Mouse (Mus musculus) kidney, postnatal 10 days (tissue): ENCODE measurements around the gene Hist3h2ba.

ENCODE experiments used
- DNase-seq: peaks from one replicate; pipeline ENCODE4 v3.0.0; 2021; ENCODE audit warnings: mixed read lengths

Hist3h2ba gene

DNA sequence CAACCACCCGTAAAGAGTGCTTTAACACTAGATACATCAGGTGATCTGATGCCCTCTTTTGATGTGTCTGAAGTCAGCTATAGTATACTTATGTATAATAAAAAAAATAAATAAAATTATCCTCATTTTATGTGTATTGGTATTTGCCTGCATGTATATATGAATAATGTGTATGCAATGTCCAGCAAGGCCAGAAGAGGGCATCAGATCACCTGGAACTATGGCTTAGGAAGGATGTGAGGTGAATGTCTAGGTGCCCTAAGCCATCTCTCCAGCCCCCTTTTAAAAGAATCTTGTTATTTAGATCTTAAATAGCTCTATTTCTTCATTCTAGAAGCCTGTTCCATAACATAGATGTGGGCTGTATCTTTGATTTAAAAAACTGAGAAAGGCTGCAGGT, 18.6 kb downstream of the Hist3h2ba start:
- peak; percentile 57 for DNase-seq

DNA sequence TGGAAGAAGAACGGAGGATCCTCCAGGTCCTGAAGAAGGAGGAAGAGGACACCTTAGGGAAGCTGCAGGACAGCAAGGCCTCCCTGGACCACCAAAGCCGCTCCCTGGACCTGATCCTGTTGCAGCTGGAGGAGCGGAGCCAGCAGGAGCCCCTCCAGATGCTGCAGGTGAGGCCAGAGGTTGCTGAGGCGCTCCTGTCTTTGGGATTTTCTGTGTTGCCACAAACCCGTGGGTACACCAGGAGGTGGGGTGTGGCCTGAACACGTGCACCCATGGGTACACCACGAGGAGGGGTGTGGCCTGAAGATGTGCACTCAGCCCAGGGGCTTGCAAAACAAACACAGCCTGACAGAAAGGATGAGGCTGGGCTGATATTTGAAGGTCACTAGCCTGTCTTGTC, 19.8 kb downstream of the Hist3h2ba start:
- DNase-seq: no peak

GRCm38 (mm10) chr11:58969027-58969426, 20.3 kb downstream of the Hist3h2ba start:
- no peak for DNase-seq

- peak; percentile 62 for DNase-seq
Measured at GRCm38 (mm10) chr11:58969659-58970058, 20.9 kb downstream of the Hist3h2ba start.

DNA sequence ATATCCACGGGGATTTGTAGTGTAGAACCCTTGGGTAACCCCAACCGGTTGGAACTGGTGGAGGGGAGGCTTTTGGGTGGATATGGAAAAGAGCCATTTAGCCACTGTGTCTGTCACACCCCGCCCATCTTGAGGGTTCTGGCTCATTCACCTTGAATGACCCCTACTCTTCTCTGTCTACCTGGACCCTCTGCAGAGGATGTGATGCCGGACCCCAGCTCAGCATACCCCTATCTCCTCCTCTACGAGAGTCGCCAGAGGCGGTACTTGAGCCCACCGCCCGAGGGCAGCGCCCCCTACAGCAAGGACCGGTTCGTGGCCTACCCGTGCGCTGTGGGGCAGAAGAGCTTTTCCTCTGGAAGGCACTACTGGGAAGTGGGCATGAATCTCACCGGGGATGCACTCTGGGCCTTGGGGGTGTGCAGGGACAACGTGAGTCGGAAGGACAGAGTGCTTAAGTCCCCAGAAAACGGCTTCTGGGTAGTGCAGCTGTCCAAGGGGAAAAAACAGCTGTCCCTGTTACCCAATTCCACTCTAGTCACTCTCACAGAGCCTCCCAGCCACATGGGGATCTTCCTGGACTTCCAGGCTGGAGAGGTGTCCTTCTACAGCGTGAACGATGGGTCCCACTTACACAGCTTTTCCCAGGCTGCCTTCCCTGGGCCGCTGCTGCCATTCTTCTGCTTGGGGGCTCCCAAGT, 22.3 kb downstream of the Hist3h2ba start:
- DNase-seq: no peak

DNA sequence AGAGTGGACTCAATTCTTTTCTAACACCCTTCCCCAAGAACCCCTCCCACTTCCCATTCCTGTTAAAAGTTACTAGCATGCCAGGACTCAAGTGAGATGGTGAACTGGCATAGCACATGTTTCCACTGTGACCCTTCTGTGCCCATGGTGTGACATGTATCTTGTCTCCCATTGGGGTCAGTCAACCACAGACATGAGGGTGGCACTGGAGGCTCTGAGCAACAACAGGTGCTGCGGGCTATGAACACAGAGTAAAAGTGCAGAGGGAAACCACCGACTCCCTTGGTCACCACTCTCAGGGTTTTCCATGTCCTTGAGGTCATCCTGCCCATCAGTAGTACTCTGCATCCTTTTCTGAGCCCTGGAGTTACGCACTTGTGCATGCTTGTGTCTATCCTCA, 23.1 kb downstream of the Hist3h2ba start:
- DNase-seq: no peak

DNA sequence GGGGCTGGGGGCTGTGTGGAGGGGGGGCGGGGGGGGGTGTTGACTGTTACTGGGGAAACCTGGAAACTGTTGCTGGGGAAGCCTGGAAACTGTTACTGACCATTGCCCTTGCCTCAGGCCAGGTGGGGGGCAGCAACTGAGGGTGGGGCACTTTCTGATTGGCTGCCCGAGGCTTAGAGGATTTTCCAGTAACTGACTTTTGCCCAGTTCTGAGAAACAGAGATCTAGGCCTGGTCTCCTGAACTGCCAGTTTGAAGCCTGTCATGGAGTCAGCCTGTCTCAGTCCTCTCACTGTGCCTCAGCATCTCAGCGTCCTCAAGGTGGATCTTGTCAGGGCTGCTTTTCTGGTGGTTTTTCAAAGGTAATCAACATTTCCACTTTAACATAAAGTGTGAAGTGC, 25.7 kb downstream of the Hist3h2ba start:
- no peak for DNase-seq

DNA sequence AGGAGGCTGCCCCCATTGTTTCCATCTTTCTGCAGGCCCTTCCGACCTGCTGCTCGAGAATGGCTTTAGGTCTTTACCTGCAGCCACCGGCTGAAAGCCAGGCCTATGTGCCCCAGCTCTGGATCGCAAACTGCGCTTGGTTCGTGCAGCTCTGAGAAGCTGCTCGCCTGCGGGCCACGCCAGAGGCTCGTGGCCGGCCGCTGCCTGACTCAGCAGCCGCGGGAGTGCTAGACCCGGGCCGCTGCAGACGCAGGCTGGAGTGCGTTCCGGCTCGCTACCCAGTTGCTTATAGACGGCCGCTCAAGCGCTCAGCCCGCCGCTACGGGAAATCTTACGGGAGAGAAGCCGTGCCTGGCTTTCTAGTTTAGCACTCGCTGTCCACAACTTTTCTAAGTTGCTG, 28.4 kb downstream of the Hist3h2ba start:
- peak; percentile 63 for DNase-seq

DNA sequence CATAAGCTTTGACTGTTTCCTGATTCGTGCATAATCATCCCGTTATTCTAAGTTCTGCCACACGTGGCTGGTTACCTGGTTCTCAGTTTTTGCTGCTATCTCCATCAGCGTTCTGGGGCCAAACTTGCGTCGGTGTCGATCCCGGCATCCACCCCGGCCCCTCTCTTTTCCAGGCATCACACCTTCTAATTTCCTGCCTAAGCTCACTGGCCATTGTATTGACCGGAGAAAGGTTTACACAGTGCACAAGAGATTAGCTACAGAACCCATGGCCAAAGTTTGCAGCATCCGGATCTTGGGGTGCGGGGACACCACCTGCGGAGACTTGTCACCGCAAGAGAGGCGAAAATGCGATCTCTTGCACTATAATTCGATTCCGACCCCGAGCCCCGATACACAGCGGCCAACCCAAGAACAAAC, 28.9 kb downstream of the Hist3h2ba start:
- no peak for DNase-seq

GRCm38 (mm10) chr11:58978027-58978705, 29.4 kb downstream of the Hist3h2ba start, which contains the start of gene Trim11:
Gene Trim11, plus strand, starts transcription at chr11:58978093.
- peak; percentile 76 for DNase-seq

GRCm38 (mm10) chr11:58978706-58979030, 29.9 kb downstream of the Hist3h2ba start:
- no peak for DNase-seq

GRCm38 (mm10) chr11:58979183-58979582, 30.5 kb downstream of the Hist3h2ba start:
- no peak for DNase-seq

DNA sequence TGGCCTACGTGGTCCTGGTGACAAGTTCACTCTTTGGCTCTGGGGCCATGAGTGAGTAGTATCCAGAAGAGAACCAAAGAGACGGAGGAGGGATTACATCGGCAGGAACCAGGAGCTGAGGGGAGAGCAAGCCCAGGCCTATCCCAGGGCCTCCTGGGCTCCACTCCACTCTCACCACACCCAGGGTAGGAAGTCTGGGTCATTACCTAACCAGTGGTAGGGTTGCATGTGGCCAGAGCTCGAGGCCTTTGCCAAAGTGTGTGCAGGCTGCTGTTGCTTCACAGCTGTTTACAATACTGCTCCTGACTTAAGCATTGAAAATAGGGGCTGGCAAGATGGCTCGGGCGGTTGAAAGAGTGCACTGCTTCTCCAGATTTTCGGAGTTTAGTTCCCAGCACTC, 30.9 kb downstream of the Hist3h2ba start:
- DNase-seq: no peak

DNA sequence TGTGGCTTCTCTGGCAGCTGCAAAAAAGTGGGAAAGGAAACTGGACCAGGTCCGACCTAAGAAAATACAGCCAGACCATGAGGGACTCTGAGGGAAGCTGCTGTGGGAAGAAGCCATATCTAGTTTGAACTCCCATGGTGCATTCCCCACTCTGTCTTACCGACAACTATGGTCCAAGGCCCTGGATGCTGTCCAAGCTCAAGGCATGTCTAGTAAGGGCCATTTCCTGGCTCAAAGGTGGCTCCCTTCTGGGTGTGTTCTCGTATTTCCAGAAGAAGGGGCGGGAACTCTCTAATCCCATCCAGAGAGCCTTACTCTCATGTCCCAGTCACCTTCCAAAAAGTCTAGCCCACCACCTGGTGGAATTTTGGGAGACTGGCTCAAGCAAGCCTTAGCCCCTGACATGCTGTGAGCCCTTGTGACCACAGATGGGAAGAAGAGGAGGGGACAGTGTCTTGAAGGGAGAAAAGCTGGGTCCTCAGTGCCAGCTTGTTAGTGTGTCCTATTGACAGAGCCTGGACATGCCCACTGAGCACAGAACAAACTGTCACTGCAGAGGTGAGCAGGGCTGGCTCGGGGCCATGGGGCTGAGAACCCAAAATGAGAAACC, 31.8 kb downstream of the Hist3h2ba start:
- DNase-seq: peak; percentile 75

DNA sequence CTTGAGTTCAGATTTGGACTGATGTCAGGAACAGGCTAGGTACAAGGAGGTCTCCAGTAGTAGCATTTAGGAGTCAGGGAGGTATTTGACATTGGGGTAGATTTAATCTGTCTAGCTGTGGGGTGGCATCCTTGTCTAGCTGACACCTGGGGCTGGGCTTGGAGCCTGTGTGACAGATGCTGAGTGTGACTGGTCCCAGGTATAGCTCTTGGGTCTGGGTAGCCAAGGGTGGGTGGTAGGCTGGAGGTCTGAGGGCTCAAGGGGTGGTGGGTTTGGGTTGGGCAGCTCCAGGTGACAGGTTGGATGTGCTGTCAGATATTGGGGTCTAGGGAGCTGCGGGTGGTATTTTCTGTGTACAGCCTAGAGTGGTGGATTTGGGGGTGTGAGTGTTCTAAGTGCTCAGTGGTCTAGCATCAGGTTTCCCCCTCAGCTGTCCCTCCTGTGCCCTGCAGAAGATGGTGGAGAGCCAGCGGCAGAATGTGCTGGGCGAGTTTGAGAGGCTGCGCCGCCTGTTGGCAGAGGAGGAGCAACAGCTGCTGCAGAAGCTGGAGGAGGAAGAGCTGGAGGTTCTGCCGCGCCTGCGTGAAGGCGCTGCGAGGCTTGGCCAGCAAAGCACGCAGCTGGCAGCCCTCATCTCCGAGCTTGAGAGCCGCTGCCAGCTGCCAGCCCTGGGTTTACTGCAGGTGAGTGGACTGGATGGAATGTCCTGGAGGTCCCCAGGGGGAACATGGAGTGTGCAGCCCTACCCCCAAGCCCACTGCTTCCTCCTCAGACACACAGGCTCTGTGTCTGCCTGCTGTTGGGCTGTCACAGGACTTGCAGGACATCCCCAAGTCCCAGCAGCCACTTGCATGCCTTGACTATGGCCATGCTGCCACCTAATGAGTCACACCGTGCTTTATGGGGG, 33.1 kb downstream of the Hist3h2ba start:
- DNase-seq: peak; percentile 65

DNA sequence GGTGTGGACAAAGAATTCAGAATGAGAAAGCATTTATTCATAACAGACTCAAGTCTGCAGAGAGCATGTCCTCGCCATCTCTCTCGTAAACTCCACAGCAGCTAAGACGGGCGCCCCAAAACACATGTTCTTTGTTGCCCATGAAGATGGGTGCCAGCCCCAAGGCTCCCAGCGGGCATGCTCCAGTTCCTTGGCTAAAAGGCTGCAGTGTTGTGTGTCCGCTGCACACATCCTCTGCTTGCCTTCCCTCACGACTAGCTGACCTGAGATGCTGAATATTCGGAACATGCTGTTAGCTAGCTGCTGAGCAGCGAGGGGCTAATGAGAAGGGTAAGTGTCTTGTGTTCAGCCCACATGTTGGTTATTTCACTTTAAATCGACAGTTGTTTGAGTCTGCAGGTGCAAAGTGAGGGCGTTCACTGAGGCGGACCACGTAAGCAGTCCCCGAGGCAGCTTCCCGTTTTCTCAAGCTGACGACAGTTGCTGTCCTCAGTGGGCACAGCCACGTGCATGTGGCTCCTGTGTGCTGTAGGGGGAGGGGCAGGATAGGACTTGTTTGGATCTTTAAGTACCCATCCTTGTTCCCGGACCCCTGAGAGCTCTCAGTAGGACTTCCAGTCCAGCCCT, 33.9 kb downstream of the Hist3h2ba start:
- DNase-seq: no peak

- no peak for DNase-seq
Measured at GRCm38 (mm10) chr11:58983691-58984341, 35.1 kb downstream of the Hist3h2ba start.

DNA sequence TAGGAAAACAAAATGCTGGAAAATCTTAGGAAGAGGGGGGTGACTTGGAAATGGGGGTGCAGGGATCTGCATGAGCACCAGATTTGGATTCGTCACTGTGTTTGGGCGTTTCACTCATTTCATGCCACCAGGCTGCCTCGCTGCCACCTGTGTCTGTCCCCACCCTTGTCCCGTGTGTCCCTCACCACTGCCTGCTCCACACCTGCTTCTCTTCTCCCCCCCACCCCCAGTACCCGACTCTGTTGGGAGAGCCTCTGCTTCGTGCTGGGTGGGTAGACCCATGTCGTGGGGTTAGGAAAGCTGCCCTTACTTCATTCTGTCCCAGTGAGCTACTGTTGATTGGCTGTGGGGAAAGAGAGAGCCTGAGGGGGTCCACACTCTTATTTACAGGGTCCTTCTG, 35.9 kb downstream of the Hist3h2ba start:
- no peak for DNase-seq

DNA sequence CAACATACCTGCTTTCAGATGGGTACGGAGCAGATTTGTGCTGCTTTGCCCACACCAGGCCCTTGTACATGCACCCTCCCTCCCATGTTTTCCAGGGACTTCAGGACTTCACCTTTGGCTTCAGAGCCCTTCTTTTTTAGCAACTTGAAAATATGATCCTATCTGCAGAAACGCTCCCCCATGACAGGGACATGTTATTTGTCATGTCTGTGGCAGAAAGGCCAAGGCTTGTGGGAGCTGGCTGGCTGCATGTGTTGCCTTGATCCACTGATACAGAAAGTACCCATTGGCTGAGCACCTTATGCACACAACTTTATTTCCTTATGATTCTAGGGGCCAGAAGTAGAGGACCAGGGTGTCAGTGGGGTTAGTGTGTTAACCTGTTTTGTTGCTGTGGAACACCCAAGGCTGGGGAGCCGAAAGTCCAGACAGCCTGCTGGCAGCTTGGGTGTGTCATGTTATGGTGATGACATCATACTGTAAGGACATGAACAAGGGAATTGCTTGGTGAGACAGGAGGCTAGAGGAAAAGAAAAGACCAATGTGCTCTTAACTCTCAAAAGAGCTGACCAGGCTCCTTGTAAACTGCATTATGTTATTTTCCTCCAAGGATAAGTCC, 36.7 kb downstream of the Hist3h2ba start:
- DNase-seq: no peak

- DNase-seq: no peak
Measured at GRCm38 (mm10) chr11:58989166-58989565, 40.4 kb downstream of the Hist3h2ba start.

- DNase-seq: no peak
Measured at GRCm38 (mm10) chr11:58990141-58990540, 41.4 kb downstream of the Hist3h2ba start.

GRCm38 (mm10) chr11:58990794-58991193, 42.1 kb downstream of the Hist3h2ba start:
- DNase-seq: peak; percentile 22
